Mouse (Mus musculus) urinary bladder, adult 18-20 months (tissue): Measurements from ENCODE around the gene Taar8c.
"Not testable (repeated sequence)": the region's sequence is repeated elsewhere in the genome, so short reads cannot be mapped to it uniquely, and the experiment has no call there.

Source experiments
- DNase-seq, 2 experiments: peaks; one replicate each; pipeline ENCODE4 v3.0.0; 2022; ENCODE audit warnings: low spot score in 2 of 2, mixed read lengths in 2 of 2

Taar8c gene

DNA sequence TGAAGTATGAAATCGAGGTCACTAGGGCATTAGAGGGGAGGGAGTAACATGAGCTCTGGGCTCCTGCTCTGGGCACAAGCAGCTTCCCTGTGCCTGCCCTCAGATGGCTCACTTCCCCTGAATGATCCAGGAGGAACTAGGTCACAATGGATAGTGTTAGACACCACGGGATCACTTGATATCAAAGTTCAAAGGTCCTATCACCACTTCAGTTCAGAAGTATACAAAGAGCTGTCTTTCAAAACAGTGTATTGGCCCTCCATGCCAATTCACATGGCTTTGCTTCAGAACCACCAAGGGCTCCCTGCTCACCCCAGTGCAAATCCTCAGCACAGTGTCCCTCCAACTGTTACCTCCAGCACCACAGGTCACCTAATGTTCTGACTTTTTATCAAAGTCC, 27.0 kb downstream of the Taar8c start:
- not testable (repeated sequence) for DNase-seq

DNA sequence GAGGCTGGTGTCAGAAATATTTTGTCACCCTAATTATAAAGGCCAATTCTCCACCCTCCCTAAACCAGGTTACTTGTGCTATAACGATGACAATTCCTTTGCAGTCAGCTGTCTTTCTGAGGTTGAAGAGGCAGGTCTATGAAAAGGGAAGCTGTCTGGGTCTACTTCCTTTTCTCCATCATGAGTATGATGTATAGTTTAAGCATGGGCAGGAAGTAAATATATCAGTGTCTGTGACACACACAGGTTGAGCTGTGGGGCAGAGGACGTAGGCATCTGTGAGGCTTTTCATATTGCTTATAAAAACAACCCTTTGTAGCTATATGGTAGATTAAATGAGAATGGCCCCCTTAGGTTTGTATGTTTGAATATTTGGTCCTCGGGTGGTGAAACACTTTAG, 42.7 kb downstream of the Taar8c start:
- no peak for DNase-seq

DNA sequence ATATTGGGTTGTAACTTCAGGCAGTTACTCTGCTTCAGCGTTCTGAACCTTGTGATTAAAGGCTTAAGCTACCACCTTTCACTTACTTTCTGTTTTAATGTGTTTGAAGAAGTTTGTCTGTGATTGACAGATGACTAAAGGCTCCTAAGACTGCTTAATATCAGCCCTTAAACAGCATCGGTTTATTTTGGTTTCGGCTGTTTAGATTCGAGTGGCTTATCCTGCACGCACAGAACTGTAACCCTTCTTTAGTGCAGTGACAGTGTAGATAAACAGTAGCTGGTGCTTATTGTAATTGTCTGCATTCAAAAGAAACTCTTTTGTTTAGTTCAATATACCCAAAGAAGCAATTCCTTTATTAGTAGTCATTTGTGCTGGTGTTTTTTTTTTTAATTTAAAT, 49.7 kb downstream of the Taar8c start:
- DNase-seq, result no peak
